Mouse (Mus musculus): ENCODE measurements around the gene Prkar1a.

The Prkar1a gene

DNA sequence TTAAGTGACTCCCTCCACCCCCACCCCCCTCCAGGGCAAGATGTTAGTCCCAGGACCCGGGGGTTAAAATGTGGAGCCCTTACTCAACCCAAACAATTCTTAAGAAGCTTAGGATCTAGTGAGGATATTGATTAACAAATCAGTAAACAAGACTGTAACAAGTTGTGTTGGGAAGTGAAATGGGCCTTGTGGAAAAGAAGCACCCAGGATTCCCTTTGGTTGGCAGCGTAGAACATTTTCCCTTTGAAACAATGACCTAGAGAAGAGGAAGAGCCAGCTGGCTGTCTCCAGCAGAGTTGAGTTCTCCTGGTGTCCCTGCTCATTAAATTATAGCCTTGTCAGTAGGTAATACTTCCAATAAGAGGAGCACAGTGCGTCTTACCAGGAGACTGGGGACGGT lies 59.6 kb downstream of the Prkar1a start:
- no peak for DNase-seq

DNA sequence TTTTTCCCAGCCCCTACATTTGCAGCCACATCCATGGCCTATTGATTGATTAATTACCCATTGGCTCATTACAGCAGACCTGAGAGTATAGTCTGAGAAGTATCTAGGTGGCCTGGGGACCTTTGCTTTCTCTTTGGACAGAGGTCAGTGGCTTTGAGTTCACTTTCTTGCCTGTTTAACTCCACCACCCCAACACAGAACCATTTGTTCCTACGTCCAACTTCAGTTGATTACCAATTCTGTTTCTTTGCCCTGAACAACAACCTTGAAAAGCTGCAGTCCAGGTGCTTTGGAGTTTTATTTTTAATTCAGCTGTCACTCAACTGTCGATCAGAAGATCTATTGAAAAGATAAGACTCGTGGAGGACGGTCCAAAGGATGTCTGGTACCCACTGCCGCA lies 60.3 kb downstream of the Prkar1a start:
- DNase-seq: no peak

DNA sequence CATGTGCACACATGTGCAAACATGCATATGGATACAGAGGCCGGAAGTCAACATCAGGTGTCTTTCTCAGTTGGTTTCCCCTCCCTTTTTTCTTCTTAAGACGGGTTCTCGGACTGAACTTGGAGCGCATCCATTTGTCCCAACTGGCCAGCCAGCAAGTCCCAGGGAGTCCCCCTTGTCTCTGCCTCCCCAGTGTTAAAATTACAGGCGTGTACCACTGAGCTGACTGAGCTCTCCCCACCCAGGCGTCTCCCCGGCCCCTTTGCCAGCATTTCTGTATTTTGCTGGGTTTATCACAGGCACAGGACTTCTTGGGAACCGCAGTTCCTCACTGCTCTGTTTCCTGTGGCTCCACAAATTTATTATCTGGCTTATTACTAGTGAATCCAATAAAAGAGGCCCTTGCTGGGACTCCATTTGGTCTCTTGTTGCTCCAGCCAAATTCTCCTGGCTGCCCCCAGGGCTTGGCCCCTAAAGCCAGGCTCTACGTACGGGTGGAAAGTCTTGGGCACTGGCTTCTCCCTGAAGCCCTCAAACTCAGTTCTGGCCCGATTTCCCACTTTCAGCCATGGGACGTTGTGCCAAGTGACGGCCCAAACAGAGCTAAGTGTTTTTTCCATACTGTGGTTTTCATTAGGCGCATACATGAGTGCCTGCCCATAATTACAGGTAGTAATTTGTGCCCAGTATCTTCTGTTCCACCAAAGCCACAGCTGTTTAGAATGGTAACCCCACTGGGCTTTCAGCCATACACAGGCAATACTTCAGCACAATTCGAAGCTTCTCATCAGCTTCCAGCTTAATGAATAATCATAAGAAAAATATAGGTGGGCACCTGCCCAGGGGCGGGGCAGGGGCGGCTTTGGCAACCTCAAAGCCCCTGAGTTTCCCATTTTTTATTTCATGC lies 65.4 kb downstream of the Prkar1a start:
- DNase-seq: no peak

DNA sequence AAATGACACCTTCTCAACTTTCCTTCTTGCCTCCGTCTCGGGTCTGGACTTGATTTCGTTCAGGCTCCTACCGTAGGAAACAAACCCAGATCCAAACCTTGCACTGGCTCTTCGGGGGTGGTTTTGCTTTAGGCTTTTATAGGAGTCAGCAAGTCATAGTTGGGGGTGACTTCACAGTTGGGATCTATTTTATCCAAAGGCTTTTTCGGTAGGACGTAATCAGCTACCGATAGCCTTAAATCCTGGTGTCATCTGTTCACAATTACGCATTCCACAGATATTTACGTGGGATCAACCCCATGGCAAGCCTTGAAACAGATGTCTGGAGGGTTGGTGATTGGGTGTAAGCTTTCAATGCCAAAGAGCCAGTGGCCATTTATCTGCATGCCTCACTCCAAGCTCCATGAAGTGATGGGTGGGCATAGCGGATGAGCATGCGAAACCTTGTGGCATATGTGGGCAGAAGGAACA lies 66.1 kb downstream of the Prkar1a start:
- DNase-seq: no peak

DNA sequence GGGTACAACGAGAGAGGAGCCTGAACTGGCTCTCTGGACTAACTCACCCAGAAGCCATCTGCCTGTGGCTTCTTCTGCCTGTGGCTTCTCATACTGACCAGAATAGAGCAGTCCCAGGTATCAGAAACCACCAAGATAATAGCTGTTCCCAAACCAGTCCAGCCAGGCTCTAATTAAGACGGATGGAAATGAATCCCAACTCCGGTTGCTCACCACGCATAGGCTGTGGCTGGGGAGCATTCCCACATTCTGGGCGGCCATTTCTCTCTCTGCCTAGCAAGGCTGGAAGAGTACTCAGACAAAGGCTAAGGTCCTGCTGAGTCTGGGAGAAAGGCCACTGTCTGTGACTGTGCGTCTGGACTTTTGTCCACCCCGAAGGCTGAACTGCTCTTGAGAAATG lies 67.8 kb downstream of the Prkar1a start:
- no peak for DNase-seq

DNA sequence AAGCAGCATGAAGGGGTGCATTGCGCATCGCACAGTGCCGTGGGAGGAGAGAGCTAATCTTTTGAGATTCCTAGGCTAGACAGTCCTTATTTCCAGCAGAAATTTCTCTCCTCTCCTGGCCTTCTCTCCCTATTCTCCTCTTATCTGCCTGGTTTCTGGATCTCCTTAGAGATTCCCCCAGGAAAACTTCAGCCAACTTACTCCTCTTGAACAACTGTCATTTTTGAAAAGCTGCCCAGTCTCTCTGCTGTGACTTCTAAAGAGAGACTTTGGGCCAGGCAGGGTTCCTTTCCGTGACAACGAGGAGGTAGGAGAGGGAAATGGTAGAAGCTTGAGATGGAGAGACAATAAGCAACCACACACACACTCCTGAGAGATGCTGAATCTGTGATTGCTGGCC lies 68.2 kb downstream of the Prkar1a start:
- DNase-seq: no peak

DNA sequence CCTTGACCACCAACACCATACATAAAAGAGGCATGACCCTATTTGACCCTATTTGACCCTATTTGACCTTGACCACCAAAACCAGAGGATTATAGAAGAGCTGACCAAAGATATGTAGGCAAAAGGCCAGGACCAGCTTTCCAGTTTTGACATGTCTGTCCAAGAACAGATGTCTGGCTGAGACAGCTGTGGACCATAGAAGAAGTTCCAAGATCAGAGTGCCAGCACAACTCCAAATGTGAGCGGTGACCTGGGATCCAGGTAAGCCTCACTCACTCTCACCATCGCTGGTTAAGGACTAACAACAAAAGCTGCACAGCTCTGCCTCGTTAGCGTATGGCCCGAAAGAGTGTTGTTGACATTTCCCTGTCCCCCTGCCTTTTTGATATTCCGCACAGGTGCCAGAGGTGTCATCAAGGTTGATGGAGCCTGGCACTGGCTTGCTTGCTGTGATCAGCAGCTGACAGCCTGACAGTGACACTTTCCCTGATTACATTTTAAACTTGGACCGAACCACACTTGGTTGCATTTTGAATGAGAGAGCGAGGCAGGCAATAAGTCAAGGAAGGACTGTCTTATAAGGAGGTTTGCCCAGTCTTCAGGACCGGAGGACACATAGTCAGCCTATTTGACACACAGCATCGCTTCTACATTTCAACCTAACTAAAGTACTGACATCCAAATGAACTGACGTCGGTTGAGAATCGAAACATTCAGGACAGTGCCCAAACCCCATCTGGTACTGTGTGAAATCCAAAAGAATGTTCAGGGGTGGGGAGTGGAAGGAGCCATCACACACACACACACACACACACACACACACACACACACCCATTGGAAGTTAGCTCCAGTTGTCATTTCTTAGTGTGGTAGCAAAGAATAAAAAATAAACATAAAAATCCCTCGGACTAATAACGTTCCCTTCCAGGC lies 69.0 kb downstream of the Prkar1a start:
- DNase-seq: no peak

Data from cerebellum, adult 8-10 months (tissue).